Mouse (Mus musculus): ENCODE measurements at regions not wholly inside any gene's neighbourhood (a gene's known extent, or its start where the extent isn't known, plus 50 kb on each side); places are given as distances from the start of the nearest gene placed in this dataset.
"Not testable (repeated sequence)": the region's sequence is repeated elsewhere in the genome, so short reads cannot be mapped to it uniquely, and the experiment has no call there.

DNA sequence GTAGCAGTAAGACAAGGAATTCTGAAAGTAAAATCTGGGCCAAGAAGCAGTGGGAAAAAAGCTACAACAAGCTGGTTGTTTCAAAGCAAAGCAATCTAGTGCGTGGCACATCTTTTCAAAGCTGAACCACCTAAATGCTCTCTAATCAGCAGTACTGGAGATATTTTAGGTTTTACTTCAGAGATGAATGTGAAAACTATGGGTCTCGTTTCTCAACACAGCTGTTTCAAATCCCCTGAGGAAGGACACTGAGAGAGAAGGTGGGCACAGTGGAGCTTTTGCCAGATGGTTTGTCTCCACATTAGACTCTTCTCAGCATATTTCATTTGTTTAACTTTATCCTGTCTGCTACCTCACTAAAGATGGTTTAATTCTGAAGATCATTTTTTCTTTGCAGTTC is 183.8 kb upstream of the Gria3 start:
- H3K27ac ChIP-seq: no peak overlapping the region
- DNase-seq (ENCODE audit: extremely low spot score in 1 of 2, low spot score in 2 of 2): peak in 1 of 2 experiments; percentile 6
- TF ChIP-seq CTCF (IDR thresholded peaks at IDR 0.05): no peak
- intact Hi-C loops (cut with DNase I): loop anchor here (2.0 kb wide), 1 partner anchor 38 kb away; no protein-coding TSS in a partner anchor
- no peak overlapping the region for H3K4me3 ChIP-seq

DNA sequence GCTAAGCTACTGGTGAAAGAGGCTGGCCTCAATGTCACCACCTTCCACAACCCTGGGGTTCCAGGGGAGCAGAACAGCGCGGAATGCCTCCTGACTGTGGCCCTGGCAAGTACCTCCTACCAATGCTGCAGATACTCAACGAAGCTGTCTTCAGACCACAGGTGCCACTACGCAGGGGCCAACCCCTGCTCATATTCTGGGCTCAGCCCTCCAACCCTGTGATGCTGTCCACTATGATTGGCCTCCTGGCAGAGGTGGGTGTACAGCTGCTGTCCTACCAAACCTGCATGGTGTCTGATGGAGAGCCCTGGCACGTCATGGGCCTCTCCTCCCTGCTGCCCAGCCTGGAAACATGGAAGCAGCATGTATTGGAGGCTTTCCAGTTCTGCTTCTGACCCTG is 150.9 kb upstream of the Gria3 start:
- not testable (repeated sequence) for DNase-seq (ENCODE audit: extremely low spot score in 1 of 2, low spot score in 2 of 2); H3K27ac ChIP-seq; H3K4me3 ChIP-seq
- intact Hi-C loops (cut with DNase I): loop anchor here (5.0 to 10.0 kb wide), 3 partner anchors 285 to 1817 kb away; no protein-coding TSS in a partner anchor

DNA sequence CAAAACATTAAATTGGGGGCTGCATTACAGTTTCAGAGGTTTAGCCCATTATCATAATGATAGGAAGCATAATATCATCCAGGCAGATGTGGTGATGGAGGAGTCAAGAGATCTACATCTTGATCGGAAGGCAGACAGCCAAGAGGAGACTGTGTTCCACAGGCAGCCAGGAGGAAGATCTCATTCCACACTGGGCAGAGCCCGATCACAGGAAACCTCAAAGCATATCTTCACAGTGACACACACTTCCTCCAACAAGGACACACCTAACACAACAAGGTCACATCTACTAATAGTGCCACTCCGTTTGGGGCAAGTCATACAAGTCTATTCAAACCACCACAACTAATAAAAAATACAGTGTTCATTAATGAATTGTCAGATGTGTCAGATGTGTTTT is 147.7 kb upstream of the Gria3 start:
- intact Hi-C loops (cut with DNase I): loop anchor here (5.0 to 10.0 kb wide), 3 partner anchors 282 to 1821 kb away; no protein-coding TSS in a partner anchor
- no peak overlapping the region for H3K27ac ChIP-seq
- no peak overlapping the region for H3K4me3 ChIP-seq
- no peak for DNase-seq (ENCODE audit: extremely low spot score in 1 of 2, low spot score in 2 of 2)
- no peak for TF ChIP-seq CTCF (IDR thresholded peaks at IDR 0.05)

DNA sequence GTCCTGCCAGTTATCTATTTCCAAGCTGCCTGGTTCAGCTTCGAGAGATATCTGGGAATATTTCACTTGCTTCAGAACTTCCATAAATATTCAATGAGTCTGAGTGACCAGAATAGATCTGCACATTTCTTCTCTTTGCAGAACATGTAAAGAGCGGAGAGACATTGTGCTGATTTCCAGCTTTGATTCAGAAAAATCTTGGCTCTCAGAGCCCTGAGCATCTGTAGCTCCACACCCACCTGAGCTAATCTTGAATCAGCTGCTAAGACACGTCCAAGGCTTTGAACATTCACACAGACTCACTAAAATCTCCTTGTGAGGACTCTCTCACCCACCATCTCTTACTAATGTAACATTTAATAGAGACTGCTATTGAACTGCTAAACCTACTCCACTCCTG is 146.0 kb upstream of the Gria3 start:
- Histone ChIP-seq H3K4me3 (no peak overlapping the region), H3K27ac (peak overlapping the region; percentile 71)
- intact Hi-C loops (cut with DNase I): loop anchor here (2.0 to 10.0 kb wide), 5 partner anchors 38 to 1822 kb away; no protein-coding TSS in a partner anchor
- DNase-seq (ENCODE audit: extremely low spot score in 1 of 2, low spot score in 2 of 2): peak; percentile 13 to 20
- TF ChIP-seq CTCF (IDR thresholded peaks at IDR 0.05): no peak

DNA sequence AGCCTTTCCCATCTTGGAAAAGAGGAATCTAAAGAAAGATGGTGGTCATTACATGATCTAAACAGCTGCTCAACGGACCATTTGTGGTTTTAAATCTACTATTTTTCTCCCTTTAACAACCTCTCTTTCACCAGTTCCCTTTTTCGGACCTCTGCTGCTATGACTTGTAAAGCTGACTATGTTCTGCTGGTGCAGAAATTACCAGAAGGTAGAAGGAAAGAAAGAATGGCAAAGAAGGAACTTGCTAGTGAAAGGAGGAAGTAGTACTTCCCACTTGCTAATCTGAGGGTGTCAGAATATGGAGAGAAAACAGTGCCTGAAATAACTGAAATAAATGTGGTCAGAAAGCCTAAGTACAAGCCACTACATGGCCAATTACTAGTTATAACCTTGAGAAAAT is 109.6 kb upstream of the Gria3 start:
- no peak for TF ChIP-seq CTCF (IDR thresholded peaks at IDR 0.05)
- no peak for DNase-seq (ENCODE audit: extremely low spot score in 1 of 2, low spot score in 2 of 2)
- no peak overlapping the region for H3K4me3 ChIP-seq
- intact Hi-C loops (cut with DNase I): no loop called here
- no peak overlapping the region for H3K27ac ChIP-seq

DNA sequence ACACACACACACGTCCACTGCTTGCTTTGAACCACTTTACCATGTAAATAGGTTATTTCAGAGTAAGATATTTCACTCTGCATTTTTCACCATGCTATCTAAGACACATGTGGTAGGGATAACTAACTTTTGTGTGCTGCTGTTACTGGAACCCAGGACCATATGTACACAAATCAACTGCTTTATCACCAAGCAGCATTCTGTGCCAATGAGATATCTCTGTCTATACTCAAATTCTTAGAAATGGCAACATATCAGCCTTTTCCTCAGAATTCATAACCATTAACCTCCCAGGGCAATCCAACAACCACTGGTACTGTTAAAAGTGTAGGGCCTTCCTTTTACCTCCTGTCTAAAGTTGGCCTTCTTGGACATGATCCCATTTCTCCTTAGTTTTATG is 84.2 kb upstream of the Gria3 start:
- intact Hi-C loops (cut with DNase I): no loop called here
- DNase-seq (ENCODE audit: extremely low spot score in 1 of 2, low spot score in 2 of 2): no peak
- no peak overlapping the region for H3K27ac ChIP-seq
- no peak overlapping the region for H3K4me3 ChIP-seq
- TF ChIP-seq CTCF (IDR thresholded peaks at IDR 0.05): no peak

DNA sequence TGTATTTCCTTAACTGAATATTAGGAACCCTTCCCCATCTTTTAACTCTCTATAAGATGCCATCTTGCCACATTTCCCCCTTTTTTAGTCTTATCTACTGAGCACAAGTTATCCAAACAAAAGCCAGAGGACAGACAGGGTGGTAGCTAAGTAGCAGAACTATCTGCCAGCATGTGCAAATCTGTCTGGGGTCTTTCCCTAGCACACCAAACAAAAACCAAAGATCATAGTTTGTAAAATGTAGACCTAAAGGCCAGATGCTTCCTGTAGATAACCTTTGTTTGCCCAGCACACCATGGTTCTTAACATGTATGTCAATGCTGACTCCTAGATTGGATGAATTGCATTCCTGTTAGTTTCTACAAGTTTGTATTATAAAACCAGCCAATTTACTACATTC is 82.9 kb upstream of the Gria3 start:
- no peak for DNase-seq (ENCODE audit: extremely low spot score in 1 of 2, low spot score in 2 of 2)
- intact Hi-C loops (cut with DNase I): no loop called here
- Histone ChIP-seq H3K4me3 (no peak overlapping the region), H3K27ac (no peak overlapping the region)
- TF ChIP-seq CTCF (IDR thresholded peaks at IDR 0.05): no peak

DNA sequence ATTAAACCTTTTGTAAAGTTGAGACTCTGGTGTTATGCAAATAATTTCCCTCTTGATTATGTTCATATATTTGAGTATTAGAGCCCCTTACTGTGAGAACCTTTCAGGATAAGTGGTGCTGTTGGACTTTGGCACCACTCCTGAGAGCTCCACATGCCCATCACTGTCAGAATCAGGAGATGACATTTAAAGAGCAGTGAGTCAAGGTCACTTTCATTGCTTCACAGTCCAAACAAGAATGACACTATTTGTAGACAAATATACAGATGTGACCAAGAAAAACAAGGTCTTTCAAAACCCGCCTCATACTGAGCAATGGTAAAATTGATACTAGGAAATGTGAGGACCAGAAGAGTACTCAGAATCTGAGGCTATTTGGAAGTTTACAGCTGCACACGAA is 80.8 kb upstream of the Gria3 start:
- intact Hi-C loops (cut with DNase I): no loop called here
- Histone ChIP-seq H3K27ac (no peak overlapping the region), H3K4me3 (no peak overlapping the region)
- no peak for DNase-seq (ENCODE audit: extremely low spot score in 1 of 2, low spot score in 2 of 2)
- TF ChIP-seq CTCF (IDR thresholded peaks at IDR 0.05): no peak

Measured in left cerebral cortex, adult 2 months (tissue).